Mouse (Mus musculus) embryonic fibroblast, embryonic 13.5 days (primary cell): ENCODE measurements around the gene Kif23.

ENCODE experiments used
- CTCF ChIP-seq: IDR thresholded peaks from 2 replicates; pipeline ENCODE4 v1.5.1; 2011; ENCODE audit warnings: mild to moderate bottlenecking, control low read depth, low read length, moderate library complexity, borderline replicate concordance; ENCODE audit not compliant: insufficient read depth
- POLR2A ChIP-seq: IDR thresholded peaks from 2 replicates; pipeline ENCODE4 v1.6.1; 2011; ENCODE audit warnings: low read depth, mild to moderate bottlenecking, control low read depth, low read length, moderate library complexity

- TF ChIP-seq CTCF (no peak), POLR2A (no peak)
Measured at GRCm38 (mm10) chr9:61908832-61909407, 37.7 kb downstream of the Kif23 start.
